Mouse (Mus musculus) heart, adult 2 months (tissue): ENCODE measurements around the gene Olfm2.

Source experiments
- CTCF ChIP-seq: fragments of 200-600 bp; IDR thresholded peaks from 2 replicates; pipeline ENCODE4 v1.8.1; 2022; ENCODE audit warnings: antibody characterized with exemption, mild to moderate bottlenecking, moderate library complexity
- EP300 ChIP-seq: fragments of 200-500 bp; IDR thresholded peaks from 2 replicates; pipeline ENCODE4 v1.6.1; 2011; ENCODE audit warnings: low read depth, low read length, control low read depth; ENCODE audit not compliant: insufficient read depth
- POLR2A ChIP-seq: fragments of 200-500 bp; IDR thresholded peaks from 2 replicates; pipeline ENCODE4 v1.6.1; 2011; ENCODE audit warnings: mild to moderate bottlenecking, low read depth, low read length, control low read depth; ENCODE audit not compliant: insufficient read depth

DNA sequence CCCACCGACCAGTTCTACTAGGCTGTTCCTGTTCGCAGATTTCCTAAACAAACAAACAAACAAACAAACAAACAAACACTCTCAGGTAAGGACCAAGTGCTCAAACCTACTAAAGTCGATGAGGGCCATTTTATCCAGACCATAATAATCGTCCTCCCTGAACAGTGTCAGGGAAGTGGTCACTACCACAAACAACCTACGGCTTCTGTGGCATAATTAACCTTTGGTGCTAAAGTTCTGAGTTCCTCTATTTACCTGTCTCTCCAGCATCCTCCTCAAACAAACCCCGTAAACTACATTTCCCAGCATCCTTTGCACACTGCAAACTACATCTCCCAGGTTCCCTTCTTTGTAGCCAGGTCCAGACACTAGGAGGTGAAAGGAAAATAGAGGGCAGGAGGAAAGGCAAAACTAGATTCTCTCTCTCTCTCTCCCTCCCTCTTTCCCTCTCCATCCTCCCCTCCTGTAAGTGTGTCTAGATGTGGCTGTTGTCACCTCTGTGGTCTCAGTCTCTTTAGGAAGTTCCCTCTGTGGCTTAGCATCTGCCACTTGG lies 5.4 kb upstream of the Olfm2 start:
- TF ChIP-seq CTCF, result no peak
- no peak for TF ChIP-seq POLR2A
- TF ChIP-seq EP300, result no peak
